Mouse (Mus musculus) central nervous system, embryonic 11.5 days (tissue): ENCODE data around the gene Elane. TPM values are rescaled to one million over a fixed set of nuclear protein-coding genes. Genes with fewer than 3 reads are reported as not detected.

ENCODE experiments used
- polyA plus RNA-seq: library from polyadenylated mRNA; depleted of rRNA; stranded (reverse); fragments of >200 nt; gene quantifications from 2 replicates; pipeline ENCODE4 v1.2.3, GENCODE M21; 2012; rRNA removed

Elane gene
- 0.43 and 0.54 TPM in 2 replicates for polyA plus RNA-seq

DNA sequence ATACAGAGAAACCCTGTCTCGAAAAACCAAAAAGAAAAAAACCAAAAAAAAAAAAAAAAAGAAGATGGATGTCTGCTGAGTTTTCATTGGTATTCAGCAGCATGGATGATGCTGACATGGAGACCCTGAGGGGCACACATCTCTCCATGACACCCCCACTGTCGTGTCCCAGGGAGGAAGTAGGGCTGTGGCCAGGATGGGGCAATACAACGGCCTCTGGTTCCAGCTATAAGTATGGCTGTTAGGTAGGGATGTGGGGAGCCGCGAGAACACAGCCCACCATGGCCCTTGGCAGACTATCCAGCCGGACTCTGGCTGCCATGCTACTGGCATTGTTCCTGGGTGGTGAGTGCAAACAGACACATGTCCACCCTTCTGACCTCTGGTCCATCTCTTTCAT is at the start of gene Elane:
TSS of gene Elane (plus strand) at position 194 of the 400 bp plus-strand sequence.

DNA sequence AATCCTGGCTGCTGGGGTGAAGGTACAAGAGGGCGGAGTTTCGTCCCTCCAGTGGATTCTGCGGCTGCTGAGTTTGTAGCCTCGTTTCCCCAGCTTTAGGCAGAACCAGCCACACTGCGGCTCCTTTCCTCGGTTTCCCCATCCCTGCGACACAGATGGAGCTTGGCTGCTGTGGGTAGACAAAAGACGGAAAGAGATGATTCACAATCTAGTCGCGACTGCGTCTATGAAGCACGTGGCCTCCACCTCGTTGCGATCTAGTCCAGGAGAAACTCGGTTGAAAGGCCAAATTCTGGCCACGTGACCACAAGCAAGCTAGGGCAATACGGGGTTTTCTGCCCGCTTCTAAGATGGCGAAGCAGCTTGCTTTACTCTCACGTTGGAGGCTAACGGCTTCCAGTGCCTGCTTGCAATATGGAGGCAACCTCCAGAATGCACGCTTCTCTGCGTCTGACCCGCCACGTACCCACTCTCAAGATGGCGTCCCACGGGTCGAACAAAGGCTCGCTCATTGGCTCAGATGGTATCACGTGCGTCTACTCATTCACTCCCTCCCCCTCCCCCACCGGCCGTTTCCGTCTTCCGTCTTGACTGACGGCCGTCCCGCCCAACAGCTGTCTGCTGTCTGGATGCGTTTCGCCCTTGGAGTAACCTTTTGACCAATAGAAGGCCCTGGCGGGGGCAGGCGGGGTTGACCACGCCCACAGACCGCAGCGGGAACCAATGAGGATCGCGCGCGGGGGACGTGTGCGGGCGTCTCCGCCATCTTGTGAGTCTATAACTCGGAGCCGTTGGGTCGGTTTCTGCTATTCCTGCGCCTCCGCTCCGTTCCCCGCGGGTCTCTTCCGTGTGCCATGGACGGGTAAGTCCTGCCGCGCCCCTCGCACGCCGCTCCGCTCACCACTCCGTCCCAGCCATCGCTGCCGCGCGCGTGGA is 31.9 kb upstream of the Elane start, which contains the start of gene Ptbp1:
TSS of gene Ptbp1 (plus strand) at position 568 of the 936 bp plus-strand sequence.

DNA sequence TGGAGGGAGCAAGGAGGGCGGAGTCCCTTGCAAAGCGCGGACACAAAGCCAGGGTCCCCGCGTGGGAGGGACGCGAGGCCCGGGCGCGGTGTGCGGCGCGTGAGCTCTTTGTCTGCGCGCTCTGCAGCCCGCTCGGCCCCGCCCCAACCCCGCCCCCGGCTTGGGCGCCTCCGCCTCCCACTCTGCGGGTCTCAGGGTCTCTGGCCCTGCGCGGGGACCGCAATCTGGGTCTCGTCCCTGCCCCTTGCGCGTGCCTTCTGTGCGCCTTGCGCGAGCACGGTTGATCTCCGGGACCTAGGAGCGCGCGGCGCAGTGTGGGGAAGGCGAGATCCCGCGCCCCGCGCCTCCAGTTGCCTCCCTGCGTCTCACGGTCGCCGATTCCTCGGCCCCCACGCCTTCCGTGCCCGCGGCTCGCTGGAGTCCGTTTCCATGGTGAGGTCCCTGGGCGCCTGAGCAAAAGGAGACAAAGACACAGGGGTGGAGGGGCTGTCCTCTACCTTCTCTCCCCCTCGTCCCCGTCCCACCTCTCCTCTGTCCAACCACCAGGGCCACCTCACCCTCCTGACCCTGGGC is 11.7 kb upstream of the Elane start, which contains the start of the genes Prtn3 and Plppr3:
TSS of gene Prtn3 (plus strand) at position 187 of the 573 bp plus-strand sequence.
TSS of gene Plppr3 (minus strand) at position 345 of the 573 bp plus-strand sequence.

DNA sequence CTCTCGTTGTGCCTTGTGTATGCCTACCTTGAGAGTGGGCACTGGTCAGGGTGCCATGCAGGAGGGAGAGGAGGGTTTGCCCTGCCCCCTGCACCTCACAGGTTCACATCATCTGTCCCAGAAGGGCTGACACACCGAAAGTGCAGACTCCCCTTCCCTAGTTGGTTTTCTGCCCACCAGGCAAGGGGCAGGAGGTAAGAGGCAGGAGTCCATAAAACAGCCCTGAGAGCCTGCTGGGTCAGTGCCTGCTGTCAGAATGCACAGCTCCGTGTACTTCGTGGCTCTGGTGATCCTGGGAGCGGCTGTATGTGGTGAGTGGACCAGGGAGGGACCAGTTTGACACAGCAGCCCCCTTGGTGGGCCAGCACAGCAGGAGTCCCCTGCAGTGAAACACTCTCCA is 4.6 kb downstream of the Elane start, which contains the start of gene Cfd:
TSS of gene Cfd (plus strand) at position 184 of the 400 bp plus-strand sequence.

DNA sequence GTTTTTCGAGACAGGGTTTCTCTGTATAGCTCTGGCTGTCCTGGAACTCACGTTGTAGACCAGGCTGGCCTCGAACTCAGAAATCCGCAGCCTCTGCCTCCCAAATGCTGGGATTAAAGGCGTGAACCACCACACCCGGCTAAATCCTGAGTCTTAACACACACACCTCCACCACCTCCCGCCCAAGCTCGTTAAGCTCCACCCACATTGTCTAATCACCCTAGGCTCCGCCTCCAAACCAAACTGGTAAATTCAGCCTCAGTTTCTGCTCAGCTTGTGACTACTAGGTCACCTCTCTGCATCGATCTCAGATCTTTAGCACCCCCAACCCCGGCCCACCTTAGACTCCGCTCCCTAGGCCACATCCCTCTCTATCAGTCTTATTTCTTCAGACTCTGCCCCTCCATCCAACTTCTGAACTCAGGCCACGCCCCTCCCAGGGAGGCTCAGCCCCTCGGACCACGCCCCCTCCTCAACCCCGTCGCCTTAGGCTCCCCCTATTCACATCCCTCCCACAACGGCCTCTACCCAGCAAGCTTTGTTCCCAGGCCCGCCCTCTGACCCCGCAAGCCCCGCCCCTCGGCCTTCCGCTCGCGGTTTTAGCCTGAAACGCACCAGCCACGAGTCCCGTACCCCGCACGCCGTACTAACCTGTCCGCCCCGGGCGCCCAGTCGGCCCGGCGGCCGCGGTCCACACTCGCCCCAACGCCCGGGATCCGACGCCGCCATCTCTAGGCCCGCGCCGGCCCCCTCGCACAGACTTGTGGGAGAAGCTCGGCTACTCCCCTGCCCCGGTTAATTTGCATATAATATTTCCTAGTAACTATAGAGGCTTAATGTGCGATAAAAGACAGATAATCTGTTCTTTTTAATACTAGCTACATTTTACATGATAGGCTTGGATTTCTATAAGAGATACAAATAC is 22.4 kb downstream of the Elane start, which contains the start of gene Med16:
TSS of gene Med16 (minus strand) at position 757 of the 925 bp plus-strand sequence.

DNA sequence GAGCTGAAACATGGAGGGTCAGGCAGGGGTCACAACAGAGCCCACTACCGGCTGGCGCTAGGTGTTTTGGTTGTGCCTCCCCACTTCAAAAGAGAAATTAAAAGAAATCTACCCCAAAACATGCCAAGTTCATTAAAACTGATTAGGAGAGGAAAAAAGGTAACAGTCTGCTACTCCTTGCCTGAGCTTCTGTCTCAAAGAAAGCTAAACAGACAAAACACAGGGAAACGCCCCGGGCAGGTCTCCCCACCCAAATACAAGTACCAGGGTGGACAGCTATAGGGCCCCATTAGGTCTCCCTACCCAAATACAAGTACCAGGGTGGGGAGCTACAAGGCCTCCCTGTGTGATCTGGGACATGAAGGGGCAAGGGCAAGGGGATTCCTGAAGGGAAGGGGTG is 24.5 kb downstream of the Elane start, which contains the start of gene Gm26602:
TSS of gene Gm26602 (plus strand) at position 301 of the 400 bp plus-strand sequence.

DNA sequence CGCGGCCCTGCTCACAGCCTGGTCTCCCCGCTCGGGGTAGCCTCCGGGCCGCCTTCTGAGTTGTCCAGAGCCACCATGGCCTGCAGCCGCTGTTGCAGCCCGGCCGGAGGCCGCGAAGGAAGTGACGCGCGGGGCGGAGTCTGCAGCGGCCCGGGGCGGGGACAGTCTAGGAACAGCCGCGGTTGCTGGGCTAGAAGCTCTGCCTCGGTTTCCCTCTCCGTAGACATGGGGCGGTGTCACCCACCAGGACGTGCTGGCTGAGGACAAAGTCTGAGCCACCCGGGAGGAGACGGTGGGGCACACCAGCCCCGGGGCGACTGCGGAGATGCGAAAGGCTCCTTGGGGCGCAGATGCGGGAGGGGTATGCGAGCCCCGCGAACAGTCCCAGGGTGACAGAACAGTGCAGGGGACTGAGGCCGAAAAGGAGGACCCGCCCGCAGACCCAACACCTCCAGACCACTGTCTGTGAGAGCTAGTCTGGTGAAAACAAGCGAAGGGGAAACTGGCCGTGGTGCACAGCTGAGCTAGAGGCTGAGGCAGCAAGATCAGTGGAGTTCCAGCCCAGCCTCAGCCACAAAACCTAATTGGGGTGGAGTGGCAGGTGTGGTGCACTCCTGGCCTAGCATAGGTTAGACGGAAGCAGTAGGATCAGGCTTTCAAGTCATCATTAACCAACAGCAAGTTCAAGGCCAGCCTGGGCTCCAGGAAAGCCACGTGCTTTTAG is 30.9 kb downstream of the Elane start, which contains the start of gene Kiss1r:
TSS of gene Kiss1r (plus strand) at position 164 of the 724 bp plus-strand sequence.

DNA sequence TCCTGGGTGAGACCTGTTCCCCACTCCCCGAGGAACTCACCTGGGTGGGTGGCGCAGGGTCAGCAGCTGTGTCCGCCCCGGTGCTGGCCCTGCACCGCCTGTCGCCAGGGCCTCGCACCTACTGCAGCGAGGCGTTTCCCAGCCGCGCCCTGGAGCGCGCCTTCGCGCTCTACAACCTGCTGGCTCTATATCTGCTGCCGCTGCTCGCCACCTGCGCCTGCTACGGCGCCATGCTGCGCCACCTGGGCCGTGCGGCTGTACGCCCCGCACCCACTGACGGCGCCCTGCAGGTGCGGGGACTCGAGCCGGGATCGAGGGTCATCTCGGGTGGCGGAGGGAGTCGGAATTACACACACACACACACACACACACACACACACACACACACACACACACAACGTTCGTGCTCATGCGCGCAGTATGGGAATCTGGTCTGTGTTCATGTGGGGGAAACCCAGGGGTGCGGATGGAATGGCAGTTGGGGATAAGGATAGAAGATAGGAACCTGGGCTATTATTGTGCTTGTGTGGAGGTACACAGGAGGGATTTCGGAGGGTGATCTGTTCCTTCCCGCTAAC is 35.0 kb downstream of the Elane start, which contains the start of gene R3hdm4:
TSS of gene R3hdm4 (minus strand) at position 251 of the 578 bp plus-strand sequence.

DNA sequence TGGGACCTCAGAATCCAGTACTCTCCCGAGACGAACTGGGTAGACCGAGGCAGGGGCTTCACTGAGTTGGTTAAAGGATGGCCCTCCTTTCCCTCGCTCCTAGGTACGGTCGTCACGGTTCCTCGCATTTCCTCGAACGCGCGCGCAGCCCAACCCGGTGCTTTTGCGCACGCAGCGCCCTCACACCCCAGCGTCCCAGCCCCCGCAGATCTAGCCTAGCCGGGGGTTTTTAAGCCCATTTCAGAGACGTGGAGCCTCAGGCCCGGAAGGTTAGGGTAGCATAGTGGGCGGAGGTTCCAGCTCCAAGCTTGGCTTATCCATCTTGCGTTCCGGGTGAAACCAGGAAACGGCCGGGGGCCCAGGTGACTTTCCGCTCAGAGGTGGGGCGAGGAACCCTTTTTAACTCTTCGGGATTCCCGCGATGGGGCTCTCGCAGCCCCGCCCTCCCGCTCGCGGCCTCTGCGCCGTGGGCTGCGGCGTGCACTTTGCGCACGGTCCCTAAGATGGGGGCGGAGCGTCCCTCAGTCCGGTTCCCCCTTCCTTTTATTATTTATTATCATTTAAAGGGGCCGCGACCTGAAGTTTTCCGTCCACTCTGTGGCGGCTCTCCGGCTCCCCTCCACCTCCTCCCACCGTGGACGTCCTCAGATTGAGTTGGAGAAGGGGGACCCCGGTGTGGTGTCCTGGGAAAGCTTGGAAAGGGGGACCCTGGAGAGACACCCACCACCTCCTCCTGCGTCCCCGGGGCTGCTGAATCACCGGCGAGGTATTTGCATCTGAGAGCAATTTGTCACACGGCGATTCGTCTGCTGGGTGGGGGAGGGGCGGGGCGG is 40.7 kb downstream of the Elane start, which contains the start of gene Arid3a:
TSS of gene Arid3a (plus strand) at position 553 of the 833 bp plus-strand sequence.

Other genes with a start within 250 kb of the Elane start
- gene Shc2, start 248.3 kb upstream of the Elane start, polyA plus RNA-seq = 29.5 and 34.5 TPM in 2 replicates
- gene Odf3l2, start 240.5 kb upstream of the Elane start, polyA plus RNA-seq = not detected in 2 replicates
- gene Madcam1, start 221.7 kb upstream of the Elane start, polyA plus RNA-seq = 0.50 and 2.5 TPM in 2 replicates
- gene Tpgs1, start 216.9 kb upstream of the Elane start, polyA plus RNA-seq = 47.9 and 61.7 TPM in 2 replicates
- 177 and 195 TPM in 2 replicates for gene Cdc34, start 204.1 kb upstream of the Elane start, polyA plus RNA-seq
- 0.81 and 1.5 TPM in 2 replicates for gene Gzmm, start 197.2 kb upstream of the Elane start, polyA plus RNA-seq
- gene Bsg, start 181.8 kb upstream of the Elane start, polyA plus RNA-seq = 332 and 473 TPM in 2 replicates
- 1.0 and 1.2 TPM in 2 replicates for gene Hcn2, start 169.6 kb upstream of the Elane start, polyA plus RNA-seq
- gene Polrmt, start 139.7 kb upstream of the Elane start, polyA plus RNA-seq = 51.6 and 58.3 TPM in 2 replicates
- gene Fgf22, start 131.2 kb upstream of the Elane start, polyA plus RNA-seq = 0.08 and 0.26 TPM in 2 replicates
- gene Rnf126, start 119.3 kb upstream of the Elane start, polyA plus RNA-seq = 122 and 132 TPM in 2 replicates
- 1.00 and 2.3 TPM in 2 replicates for gene Fstl3, start 109.0 kb upstream of the Elane start, polyA plus RNA-seq
- 0.08 and 0.16 TPM in 2 replicates for gene Prss57, start 95.3 kb upstream of the Elane start, polyA plus RNA-seq
- gene Palm, start 92.7 kb upstream of the Elane start, polyA plus RNA-seq = 98.3 and 130 TPM in 2 replicates
- 0.64 and 0.96 TPM in 2 replicates for gene Misp, start 65.3 kb upstream of the Elane start, polyA plus RNA-seq
- gene Ptbp1, start 31.8 kb upstream of the Elane start, polyA plus RNA-seq = 162 and 407 TPM in 2 replicates
- gene Prtn3, start 11.8 kb upstream of the Elane start, polyA plus RNA-seq = 15.3 and 15.8 TPM in 2 replicates
- 256 and 339 TPM in 2 replicates for gene Plppr3, start 11.6 kb upstream of the Elane start, polyA plus RNA-seq
- 0.09 and 0.50 TPM in 2 replicates for gene Cfd, start 4.6 kb downstream of the Elane start, polyA plus RNA-seq
- 47.8 and 59.6 TPM in 2 replicates for gene Med16, start 22.7 kb downstream of the Elane start, polyA plus RNA-seq
- not detected in 2 replicates for gene Gm26602, start 24.6 kb downstream of the Elane start, polyA plus RNA-seq
- 1.2 and 1.3 TPM in 2 replicates for gene Kiss1r, start 30.7 kb downstream of the Elane start, polyA plus RNA-seq
- 110 and 123 TPM in 2 replicates for gene R3hdm4, start 35.0 kb downstream of the Elane start, polyA plus RNA-seq
- 11.1 and 12.1 TPM in 2 replicates for gene Arid3a, start 40.8 kb downstream of the Elane start, polyA plus RNA-seq
- gene Wdr18, start 73.9 kb downstream of the Elane start, polyA plus RNA-seq = 40.0 and 55.7 TPM in 2 replicates
- 0.28 and 0.39 TPM in 2 replicates for gene Grin3b, start 84.5 kb downstream of the Elane start, polyA plus RNA-seq
- 120 and 158 TPM in 2 replicates for gene Tmem259, start 98.1 kb downstream of the Elane start, polyA plus RNA-seq
- gene Cnn2, start 102.3 kb downstream of the Elane start, polyA plus RNA-seq = 66.5 and 128 TPM in 2 replicates
- 7.7 and 7.9 TPM in 2 replicates for gene Abca7, start 110.2 kb downstream of the Elane start, polyA plus RNA-seq
- 12.5 and 14.7 TPM in 2 replicates for gene Arhgap45, start 130.4 kb downstream of the Elane start, polyA plus RNA-seq
- 194 and 280 TPM in 2 replicates for gene Polr2e, start 153.5 kb downstream of the Elane start, polyA plus RNA-seq
- gene Gpx4, start 160.9 kb downstream of the Elane start, polyA plus RNA-seq = 416 and 440 TPM in 2 replicates
- 16.6 and 19.3 TPM in 2 replicates for gene Sbno2, start 219.3 kb downstream of the Elane start, polyA plus RNA-seq
- gene Stk11, start 229.6 kb downstream of the Elane start, polyA plus RNA-seq = 119 and 142 TPM in 2 replicates